Comparison of ENCODE assay signal across 8 mouse cellular contexts in the genomic region with DNA sequence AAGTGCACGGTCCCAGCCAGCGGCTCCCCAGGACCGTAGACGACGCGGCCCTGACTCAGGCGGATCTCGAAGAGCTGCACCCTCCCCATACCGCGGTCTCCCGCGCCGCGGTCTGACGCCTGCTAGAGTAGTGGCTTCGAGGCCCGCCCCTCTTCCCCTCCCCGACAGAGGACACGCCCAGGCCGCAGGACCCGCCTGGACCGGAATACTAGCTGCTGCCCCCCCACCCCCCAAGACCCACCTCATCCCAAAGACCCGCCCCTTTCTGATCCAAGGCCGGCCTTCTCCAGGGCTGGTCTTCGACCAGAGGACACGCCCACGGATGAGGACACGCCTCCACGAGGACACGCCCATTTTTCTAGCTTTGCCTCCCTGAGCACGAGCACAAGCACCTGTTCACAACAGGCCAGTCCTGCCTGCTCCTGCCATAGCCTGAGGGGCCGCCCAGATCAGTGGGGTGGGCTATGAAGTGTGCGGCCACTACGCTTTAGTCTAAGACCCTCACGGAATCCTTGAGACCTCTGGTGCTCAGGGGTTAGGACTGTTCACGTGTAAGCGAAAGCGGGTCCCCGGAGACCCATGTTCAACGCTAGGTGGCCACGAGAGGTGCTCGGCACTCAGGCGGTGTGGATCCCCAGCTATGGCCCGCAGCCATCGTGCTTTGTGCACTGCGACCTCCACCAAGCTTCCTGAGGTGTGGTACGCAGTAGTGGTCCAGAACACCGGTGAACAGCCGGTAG. TPM values are rescaled to one million over a fixed set of nuclear protein-coding genes. Genes with fewer than 3 reads are reported as not detected.
DNase-seq lines count a peak whose midpoint lies in the region; ATAC-seq and TF ChIP-seq lines count a peak whose summit lies in the region.

A gene (minus strand): TSS at position 196 of the 740 bp plus-strand sequence.

- intact Hi-C loops in heart, postnatal 25 days (cut with DNase I), result no loop called here

- H3K4me3 ChIP-seq in ES-E14 (ENCODE audit: insufficient read depth in 1 of 2, low read depth in 1 of 2, low read length in 2 of 2, poor library complexity in 1 of 2, severe bottlenecking in 1 of 2), result peak within 1 kb of the TSS; percentile 89 to 90
- H3K4me3 ChIP-seq in forebrain, embryonic 15.5 days, result peak within 1 kb of the TSS; percentile 63
- peak within 1 kb of the TSS; percentile 92 for H3K4me3 ChIP-seq in lung, adult 2 months (replicated peaks; ENCODE audit: extremely low read depth, low read depth, low read length)

- H3K9me3 ChIP-seq in ES-E14 (ENCODE audit: control insufficient read depth, insufficient read depth, low read depth, low read length), result no peaks in the 10 kb centered on the region
- no peaks in the 10 kb centered on the region for H3K9me3 ChIP-seq in forebrain, embryonic 15.5 days

- peak; percentile 37; the same call in 1 of the 2 replicates for TF ChIP-seq CTCF in lung, adult 2 months (IDR thresholded peaks at IDR 0.05; ENCODE audit: insufficient read depth, low read length)

- H3K27ac ChIP-seq in ES-E14 (ENCODE audit: insufficient read depth, low read depth, low read length, poor library complexity, severe bottlenecking), result peak within 1 kb of the TSS; percentile 49
- no peak within 1 kb of the TSS for H3K27ac ChIP-seq in forebrain, embryonic 15.5 days (replicated peaks)

- no peaks in the 10 kb centered on the region for H3K27me3 ChIP-seq in forebrain, embryonic 15.5 days

- in situ Hi-C loops in ES-E14 (cut with MboI; ENCODE audit: low sequenced_read_pairs in 2 of 2, unreplicated experiment in 2 of 2), result no loop called here

- H3K36me3 ChIP-seq in ES-E14 (ENCODE audit: control insufficient read depth, insufficient read depth, low read length, poor library complexity, severe bottlenecking), result no peaks in the 10 kb centered on the region
- H3K36me3 ChIP-seq in forebrain, embryonic 15.5 days, result no peaks in the 10 kb centered on the region

- ATAC-seq in forebrain, embryonic 15.5 days (replicated peaks), result peak; percentile 91
- ATAC-seq in neutrophil, adult 5-6 weeks (ENCODE audit: extremely low read depth, insufficient number of reproducible peaks, low FRiP score, poor library complexity, severe bottlenecking), result peak; percentile 87

- peak within 1 kb of the TSS; percentile 84 for H3K4me2 ChIP-seq in forebrain, embryonic 15.5 days (replicated peaks)

- DNase-seq in ES-E14 (ENCODE audit: low read depth, low spot score), result peak; percentile 98
- peak; percentile 91 for DNase-seq in cerebellum, adult 11-12 months
- peak; percentile 82 for DNase-seq in heart, postnatal 25 days (ENCODE audit: low spot score)
- DNase-seq in layer of hippocampus, adult 18-20 months (ENCODE audit: low spot score in 2 of 2), result peak; percentile 81 to 83
- peak; percentile 93 for DNase-seq in lung, adult 2 months
- DNase-seq in thymus, adult 18-20 months, result peak; percentile 87 to 93

- H3K9ac ChIP-seq in ES-E14 (ENCODE audit: insufficient read depth, low read depth, low read length, poor library complexity, severe bottlenecking), result peak within 1 kb of the TSS; percentile 90
- peak within 1 kb of the TSS; percentile 70 for H3K9ac ChIP-seq in forebrain, embryonic 15.5 days (replicated peaks)

- peak; percentile 78; the same call in 1 of the 2 replicates for TF ChIP-seq POLR2A in lung, adult 2 months (IDR thresholded peaks at IDR 0.05; ENCODE audit: borderline replicate concordance, extremely low read depth, low read depth, low read length)

- H3K4me1 ChIP-seq in ES-E14 (ENCODE audit: control insufficient read depth in 2 of 2, insufficient read depth in 2 of 2, low read length in 2 of 2, poor library complexity in 1 of 2), result no peaks in the 10 kb centered on the region
- H3K4me1 ChIP-seq in forebrain, embryonic 15.5 days, result peaks cover 17% of the 10 kb centered on the region
- peaks cover 8% of the 10 kb centered on the region for H3K4me1 ChIP-seq in lung, adult 2 months (ENCODE audit: control insufficient read depth, insufficient read depth, low read length)

- WGBS in forebrain, embryonic 15.5 days, result under 1% methylated on average over 49 of the region's 49 CpGs
- 2% methylated on average over 48 of the region's 49 CpGs for WGBS in lung, adult 2 months

TF ChIP-seq in ES-E14, 5 proteins besides CTCF, POLR2A, EP300 and RAD21:
- TF ChIP-seq CHD2 (IDR thresholded peaks at IDR 0.05; ENCODE audit: low read depth, low read length), result no peak
- no peak for TF ChIP-seq ZNF384 (IDR thresholded peaks at IDR 0.05; ENCODE audit: low read depth, low read length)
- no peak; the same call in 1 of the 2 replicates for TF ChIP-seq HCFC1 (IDR thresholded peaks at IDR 0.05; ENCODE audit: borderline replicate concordance, insufficient read depth, low read length)
- TF ChIP-seq ZC3H11A (IDR thresholded peaks at IDR 0.05; ENCODE audit: borderline replicate concordance, low read depth, low read length), result no peak
- no peak for TF ChIP-seq MAFK (IDR thresholded peaks at IDR 0.05; ENCODE audit: insufficient read depth, low read depth, low read length)

RNA-seq across cellular contexts. Expression of the gene that starts here (rescaled TPM):
- 14.4 and 23.8 TPM in 2 replicates for total RNA-seq in ES-E14 (2012; rRNA removed)
- polyA plus RNA-seq in forebrain, embryonic 15.5 days (2015; fragmentation: Nextera tagmentation; extraction: Ambion mirVana), result 30.4 and 30.5 TPM in 2 replicates
- total RNA-seq in heart, postnatal 25 days (2021), result 1 to 10 TPM; 5.3 to 6.6 TPM
- total RNA-seq in layer of hippocampus, adult 18-20 months (2021), result 10 to 100 TPM; 11.2 to 11.3 TPM
- 221 and 242 TPM in 2 replicates for polyA plus RNA-seq in lung, adult 2 months (2012; rRNA removed)
- total RNA-seq in neutrophil, adult 5-6 weeks (2017), result 163 and 167 TPM in 2 replicates
